Mouse (Mus musculus) heart, adult 2 months (tissue): Measurements from ENCODE around the gene Nxnl1.

Source experiments
- CTCF ChIP-seq: fragments of 200-600 bp; IDR thresholded peaks from 2 replicates; pipeline ENCODE4 v1.8.1; 2022; ENCODE audit warnings: antibody characterized with exemption, mild to moderate bottlenecking, moderate library complexity
- POLR2A ChIP-seq: fragments of 200-500 bp; IDR thresholded peaks from 2 replicates; pipeline ENCODE4 v1.6.1; 2011; ENCODE audit warnings: mild to moderate bottlenecking, low read depth, low read length, control low read depth; ENCODE audit not compliant: insufficient read depth

- TF ChIP-seq CTCF (no peak), POLR2A (no peak)
These were observed 8.6 kb upstream of the Nxnl1 start for GRCm38 (mm10) chr8:71575020-71575419.
